Mouse (Mus musculus) G1E (cell line): ENCODE results near the gene Boc. TPM values are rescaled to one million over a fixed set of nuclear protein-coding genes. Genes with fewer than 3 reads are reported as not detected.

Source experiments
- ATAC-seq: 2 replicates; pipeline ENCODE4 v1.8.0; 2016; ENCODE audit warnings: mild to moderate bottlenecking; ENCODE audit not compliant: insufficient number of reproducible peaks, poor library complexity, low FRiP score, severe bottlenecking; ENCODE audit errors: extremely low read depth
- DNase-seq: peaks from one replicate; pipeline ENCODE4 v3.0.0; 2012; ENCODE audit warnings: low spot score
- H3K27me3 ChIP-seq: 2 replicates; pipeline ENCODE4 v1.6.1; 2012; ENCODE audit warnings: mild to moderate bottlenecking, low read length, inconsistent platforms; ENCODE audit not compliant: insufficient read depth
- H3K36me3 ChIP-seq: replicated peaks from 2 replicates; pipeline ENCODE3; 2012; ENCODE audit warnings: mild to moderate bottlenecking, inconsistent platforms
- H3K4me1 ChIP-seq: 2 replicates; pipeline ENCODE4 v1.6.1; 2012; ENCODE audit warnings: low read depth, low read length, inconsistent platforms, mixed read lengths; ENCODE audit not compliant: insufficient read depth
- H3K4me3 ChIP-seq: 2 replicates; pipeline ENCODE4 v1.5.1; 2012; ENCODE audit warnings: low read depth, mild to moderate bottlenecking, inconsistent platforms, low read length, moderate library complexity, mixed read lengths
- H3K9me3 ChIP-seq: replicated peaks from 2 replicates; pipeline ENCODE4 v1.6.1; 2012; ENCODE audit warnings: inconsistent platforms
- CTCF ChIP-seq: IDR thresholded peaks from 2 replicates; pipeline ENCODE4 v1.5.1; 2012; ENCODE audit warnings: low read depth, low read length, inconsistent platforms, mixed read lengths
- GATA1 ChIP-seq: IDR thresholded peaks from 2 replicates; pipeline ENCODE4 v1.6.1; 2012; ENCODE audit warnings: borderline replicate concordance, low read length, inconsistent platforms, mixed read lengths
- GATA2 ChIP-seq: IDR thresholded peaks from 2 replicates; pipeline ENCODE4 v1.6.1; 2012; ENCODE audit warnings: low read depth, low read length, inconsistent platforms, borderline replicate concordance
- POLR2AphosphoS5 ChIP-seq: IDR thresholded peaks from 2 replicates; pipeline ENCODE4 v1.6.1; 2012; ENCODE audit warnings: low read depth, low read length, inconsistent platforms; ENCODE audit not compliant: insufficient replicate concordance
- TAL1 ChIP-seq: conservative IDR thresholded peaks from 2 replicates; pipeline ENCODE4 v1.6.1; 2012; ENCODE audit warnings: low read depth, low read length, inconsistent platforms, mixed read lengths
- polyA plus RNA-seq: library from polyadenylated mRNA; stranded (reverse); fragments of >175 nt; gene quantifications from 2 replicates; pipeline ENCODE4 v1.2.3, GENCODE M21; 2012
- total RNA-seq, 2 experiments: library from RNA; stranded (forward) in 1 of 2; stranded (reverse) in 1 of 2; fragments of 200-1000 nt in 1 of 2; fragments of >200 nt in 1 of 2; fragmentation: Nextera tagmentation in 1 of 2; gene quantifications; 2 replicates each; pipeline ENCODE4 v1.2.3; 2014 to 2017

The Boc gene
- total and polyA plus RNA-seq, 3 experiments: not detected

DNA sequence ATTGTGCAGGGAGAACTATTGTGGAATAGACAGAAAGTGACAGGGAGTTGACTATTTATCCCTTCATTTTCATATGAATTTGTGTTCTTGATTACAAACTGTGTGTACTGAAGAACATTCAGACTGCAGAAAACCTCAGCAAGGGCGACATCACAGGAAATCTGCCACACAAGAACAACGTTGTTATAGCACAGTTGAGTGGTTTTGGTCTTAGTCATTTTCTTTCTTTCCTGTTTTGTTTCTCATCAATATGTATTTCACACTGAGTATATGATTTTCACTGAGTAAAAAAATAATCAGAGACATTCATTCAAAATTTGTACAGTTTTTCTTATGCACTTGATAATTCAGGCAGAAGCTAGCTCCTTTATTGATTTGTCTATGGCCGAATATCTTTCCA lies 3.4 kb upstream of the Boc start:
- no peaks in the 10 kb centered on the region for H3K4me1 ChIP-seq
- TF ChIP-seq POLR2AphosphoS5 (no peak), CTCF (no peak), GATA2 (no peak), TAL1 (no peak), GATA1 (no peak)
- H3K36me3 ChIP-seq: no peaks in the 10 kb centered on the region
- H3K27me3 ChIP-seq: no peaks in the 10 kb centered on the region
- no peak for DNase-seq
- ATAC-seq: no peak
- H3K9me3 ChIP-seq: no peaks in the 10 kb centered on the region
- H3K4me3 ChIP-seq: no peak overlapping the region

DNA sequence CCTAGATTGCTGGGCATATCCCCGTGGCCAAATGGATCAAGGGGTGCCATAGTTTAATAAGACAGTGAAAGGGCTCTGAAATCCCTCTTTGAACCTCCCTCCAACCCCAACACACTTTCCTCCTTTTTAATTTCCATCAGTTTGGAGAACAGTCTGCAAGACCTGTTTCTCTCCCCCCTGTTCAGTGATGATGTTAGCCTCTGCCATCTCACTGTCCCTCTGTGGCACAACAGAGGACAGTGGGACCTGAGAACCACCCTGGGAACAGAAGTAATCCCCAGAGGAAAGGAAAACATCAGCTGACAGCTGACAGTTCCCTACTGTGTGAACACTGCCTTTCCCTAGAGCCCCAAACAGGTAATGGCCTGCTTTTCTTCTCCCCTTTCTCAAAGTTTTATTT lies 1.5 kb upstream of the Boc start:
- DNase-seq: no peak
- no peak for ATAC-seq
- no peaks in the 10 kb centered on the region for H3K36me3 ChIP-seq
- no peak for TF ChIP-seq CTCF
- H3K4me1 ChIP-seq: no peaks in the 10 kb centered on the region
- H3K4me3 ChIP-seq: no peak overlapping the region
- no peaks in the 10 kb centered on the region for H3K27me3 ChIP-seq
- H3K9me3 ChIP-seq: no peaks in the 10 kb centered on the region

DNA sequence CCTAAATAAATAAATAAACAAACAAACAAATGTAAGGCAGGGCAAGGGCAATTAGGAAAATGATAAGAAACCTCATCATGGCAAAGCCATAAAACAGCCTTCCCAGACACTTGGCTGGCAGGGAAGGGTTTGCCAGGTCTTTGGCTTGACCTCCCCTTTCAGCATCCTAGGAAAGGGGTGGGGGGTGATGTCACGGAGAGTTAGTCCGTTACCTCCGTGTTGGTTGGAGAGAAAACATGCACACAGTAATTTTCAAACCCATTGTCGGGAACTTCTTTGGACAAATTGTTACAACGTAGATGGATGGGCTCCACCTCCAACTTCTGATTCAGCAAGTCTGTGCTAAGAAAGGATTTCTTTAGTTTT lies 616 bp upstream of the Boc start:
- no peaks in the 10 kb centered on the region for H3K9me3 ChIP-seq
- ATAC-seq (no peak), DNase-seq (no peak)
- no peaks in the 10 kb centered on the region for H3K4me1 ChIP-seq
- no peaks in the 10 kb centered on the region for H3K36me3 ChIP-seq
- no peak for TF ChIP-seq GATA2
- H3K4me3 ChIP-seq: no peak overlapping the region
- 0 out of 2 replicates have a peak, but pooled peaks cover 3% of the 10 kb centered on the region for H3K27me3 ChIP-seq

DNA sequence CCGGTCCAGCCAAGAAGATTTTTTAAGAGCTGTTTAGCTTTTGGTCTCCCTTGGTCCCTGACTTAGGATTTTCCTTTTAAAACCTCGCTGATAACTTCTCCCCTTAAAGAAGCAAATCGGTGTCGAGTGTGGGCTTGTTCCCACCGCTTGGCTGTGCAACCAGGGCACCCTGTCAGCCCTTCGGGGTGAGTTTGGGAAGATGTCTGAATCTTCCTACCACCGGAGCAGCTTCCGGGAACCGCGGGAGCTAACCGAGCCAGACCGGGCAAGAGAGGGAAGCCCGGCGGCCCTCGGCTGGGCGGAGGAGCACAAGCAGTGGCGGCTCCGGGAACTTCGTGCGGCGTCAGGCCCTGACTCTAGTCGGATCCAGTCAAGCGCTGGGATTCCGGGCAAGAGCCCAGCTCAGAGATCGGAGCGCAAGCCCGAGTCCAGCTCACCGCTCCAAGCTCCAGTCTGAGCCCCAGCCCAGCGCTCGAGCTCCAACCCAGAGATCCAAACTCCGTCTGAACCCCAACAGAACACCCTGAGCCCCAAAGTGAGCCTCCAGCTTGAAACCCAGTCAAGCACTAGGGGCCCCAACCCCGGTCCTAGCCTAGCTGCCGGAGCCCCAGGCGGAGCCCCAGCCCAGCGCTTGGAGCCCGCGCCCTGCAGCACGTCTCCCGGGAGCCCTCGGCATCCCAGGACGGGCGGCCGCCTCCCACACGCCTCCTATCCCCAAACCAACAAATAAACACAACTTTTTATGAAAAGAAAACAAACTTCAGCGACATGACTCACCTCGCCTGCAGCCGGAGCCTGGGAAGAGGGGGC lies 831 bp downstream of the Boc start:
- no peak overlapping the region for H3K4me3 ChIP-seq
- H3K36me3 ChIP-seq: no peaks in the 10 kb centered on the region

DNA sequence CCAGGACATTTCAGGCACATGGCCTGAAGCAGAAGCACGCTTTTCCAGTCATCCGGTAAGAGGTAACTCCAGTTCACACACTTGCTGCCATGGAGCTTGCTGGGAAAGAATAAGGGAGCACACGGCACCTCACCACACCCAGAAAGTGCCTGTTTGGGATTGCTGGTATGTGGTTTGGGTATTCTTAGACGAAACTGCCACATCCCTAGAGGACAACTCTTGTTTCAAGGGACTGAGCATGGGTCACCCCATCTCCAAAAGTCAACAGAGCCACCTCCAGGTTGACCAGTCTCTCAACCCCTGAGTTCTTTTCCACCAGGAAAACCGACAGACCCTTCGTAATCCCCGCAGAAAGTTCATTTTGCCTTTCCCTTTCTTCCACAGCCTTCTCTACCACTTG lies 1.6 kb downstream of the Boc start:
- no peak for DNase-seq
- Histone ChIP-seq H3K4me3 (no peak overlapping the region), H3K27me3 (peaks cover 7% of the 10 kb centered on the region; the same call in 1 of the 2 replicates), H3K36me3 (no peaks in the 10 kb centered on the region), H3K9me3 (no peaks in the 10 kb centered on the region), H3K4me1 (no peaks in the 10 kb centered on the region)
- no peak for TF ChIP-seq GATA1
- TF ChIP-seq TAL1: no peak
- TF ChIP-seq POLR2AphosphoS5: no peak
- TF ChIP-seq CTCF: no peak
- no peak for TF ChIP-seq GATA2
- ATAC-seq: no peak

More for the DNA sequence above, 831 bp downstream of the Boc start:
- DNase-seq (no peak), ATAC-seq (no peak)
- no peaks in the 10 kb centered on the region for H3K4me1 ChIP-seq
- TF ChIP-seq GATA2 (no peak), TAL1 (no peak), CTCF (no peak), POLR2AphosphoS5 (no peak), GATA1 (no peak)
- no peaks in the 10 kb centered on the region for H3K9me3 ChIP-seq
- peaks cover 7% of the 10 kb centered on the region; the same call in 1 of the 2 replicates for H3K27me3 ChIP-seq

DNA sequence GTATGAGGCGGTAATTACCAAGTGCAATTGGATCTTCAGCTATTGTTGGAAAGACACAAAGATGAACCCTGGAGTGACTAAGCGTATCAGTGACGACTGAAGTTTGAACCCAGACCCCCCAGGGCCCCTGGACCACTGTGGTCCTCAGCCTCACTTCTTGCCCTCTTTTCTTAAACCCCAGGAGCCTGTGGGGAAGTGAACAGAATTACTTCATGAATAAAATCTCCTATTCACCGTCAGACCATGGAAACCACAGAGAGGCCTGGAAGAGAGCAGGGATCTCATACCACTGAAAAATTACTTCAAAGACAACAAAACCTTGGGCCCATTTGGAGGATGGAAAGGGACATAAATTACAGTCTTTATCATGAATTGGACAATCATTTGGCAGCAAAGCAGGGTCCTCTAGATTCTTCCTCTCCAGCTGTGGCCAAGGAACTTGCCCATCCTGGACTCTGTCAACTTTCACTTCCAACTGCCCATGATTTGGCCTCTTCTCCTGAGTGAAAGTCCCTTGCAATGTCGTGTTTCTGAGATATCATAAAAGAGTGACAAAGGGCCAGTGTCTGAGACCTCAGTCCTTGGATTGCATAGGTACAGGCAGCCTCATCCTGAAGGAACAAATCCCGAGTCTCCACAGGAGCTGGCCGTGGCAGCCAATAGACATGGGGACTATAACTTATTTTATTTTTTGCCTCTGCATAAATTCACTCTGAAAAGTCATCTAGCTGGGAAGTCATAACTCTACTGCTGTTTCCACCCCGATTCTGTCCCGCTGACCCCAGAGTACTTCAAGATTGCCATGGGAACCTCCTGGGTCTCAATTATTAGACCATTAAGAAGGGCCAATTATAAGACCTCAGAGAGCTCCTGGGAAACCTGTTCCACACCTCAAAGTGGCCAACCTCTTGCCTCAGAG lies 2.6 kb downstream of the Boc start:
- Histone ChIP-seq H3K4me3 (no peak overlapping the region), H3K27me3 (peaks cover 7% of the 10 kb centered on the region; the same call in 1 of the 2 replicates), H3K36me3 (no peaks in the 10 kb centered on the region), H3K4me1 (no peaks in the 10 kb centered on the region), H3K9me3 (no peaks in the 10 kb centered on the region)
- no peak for DNase-seq
- TF ChIP-seq CTCF (no peak), GATA1 (no peak), POLR2AphosphoS5 (no peak), GATA2 (no peak), TAL1 (no peak)
- ATAC-seq: no peak
